Mouse (Mus musculus): ENCODE measurements around the gene Irf1.
"Not testable (repeated sequence)": the region's sequence is repeated elsewhere in the genome, so short reads cannot be mapped to it uniquely, and the experiment has no call there.

Gene Irf1

GRCm38 (mm10) chr11:53769760-53770124, at the start of gene Irf1:
TSS of gene Irf1 (plus strand) at chr11:53770014.
- peak; percentile 93 to 97 for DNase-seq (ENCODE audit: low read depth in 1 of 2, low spot score in 2 of 2)

- DNase-seq (ENCODE audit: low read depth in 1 of 2, low spot score in 2 of 2): no peak
These were observed 49.1 kb upstream of the Irf1 start, which contains the start of gene Il5 for GRCm38 (mm10) chr11:53720715-53721114. TSS of gene Il5 (plus strand) at chr11:53720794.

- no peak for DNase-seq (ENCODE audit: low read depth in 1 of 2, low spot score in 2 of 2)
These were observed 38.4 kb upstream of the Irf1 start for GRCm38 (mm10) chr11:53731457-53731856.

- no peak for DNase-seq (ENCODE audit: low read depth in 1 of 2, low spot score in 2 of 2)
These were observed 37.6 kb upstream of the Irf1 start for GRCm38 (mm10) chr11:53732244-53732643.

- DNase-seq (ENCODE audit: low read depth in 1 of 2, low spot score in 2 of 2): no peak
These were observed 36.0 kb upstream of the Irf1 start for GRCm38 (mm10) chr11:53733824-53734223.

GRCm38 (mm10) chr11:53734431-53734830, 35.4 kb upstream of the Irf1 start:
- no peak for DNase-seq (ENCODE audit: low read depth in 1 of 2, low spot score in 2 of 2)

DNA sequence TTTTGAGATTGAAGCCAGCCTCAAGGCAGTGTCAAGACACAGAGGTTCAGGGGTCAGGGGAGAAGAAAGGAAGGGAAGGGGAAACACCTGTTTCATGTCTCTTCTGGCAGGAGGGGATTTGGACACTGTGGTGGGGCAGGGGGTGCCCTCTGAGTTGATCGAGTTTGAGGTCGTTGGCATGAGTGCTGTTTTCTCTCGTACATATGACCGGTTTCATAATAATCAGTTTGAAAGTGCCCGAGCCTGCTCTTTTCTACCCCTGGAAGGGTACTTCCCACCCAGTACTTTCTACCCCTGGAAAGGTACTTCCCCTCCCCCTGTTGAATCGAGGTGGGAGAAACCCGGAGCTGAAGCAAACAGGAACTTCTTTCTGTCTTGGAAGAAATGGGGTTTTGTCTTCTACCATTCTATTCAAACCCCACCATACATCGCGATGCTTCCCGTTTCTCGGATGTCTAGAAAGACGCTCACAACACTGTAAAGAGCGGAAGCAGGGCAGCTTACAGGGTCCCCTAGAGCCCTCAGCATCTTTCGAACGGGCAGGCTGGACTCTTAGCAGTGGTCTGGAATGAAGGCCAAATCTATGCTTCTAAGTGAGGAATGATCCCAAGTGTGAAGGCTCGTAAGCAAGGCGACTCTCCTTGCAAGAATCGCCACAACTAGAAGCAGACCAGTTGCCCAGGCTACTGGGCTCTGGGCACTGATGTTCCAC, 34.7 kb upstream of the Irf1 start:
- DNase-seq (ENCODE audit: low read depth in 1 of 2, low spot score in 2 of 2): no peak

- DNase-seq (ENCODE audit: low read depth in 1 of 2, low spot score in 2 of 2): peak in 1 of 2 experiments; percentile 49
These were observed 34.0 kb upstream of the Irf1 start for GRCm38 (mm10) chr11:53735682-53736245.

GRCm38 (mm10) chr11:53736771-53737572, 32.8 kb upstream of the Irf1 start:
- peak in 1 of 2 experiments; percentile 57 for DNase-seq (ENCODE audit: low read depth in 1 of 2, low spot score in 2 of 2)

- DNase-seq (ENCODE audit: low read depth in 1 of 2, low spot score in 2 of 2): peak in 1 of 2 experiments; percentile 48
These were observed 32.3 kb upstream of the Irf1 start for GRCm38 (mm10) chr11:53737573-53737946.

- no peak for DNase-seq (ENCODE audit: low read depth in 1 of 2, low spot score in 2 of 2)
These were observed 27.5 kb upstream of the Irf1 start for GRCm38 (mm10) chr11:53742353-53742752.

GRCm38 (mm10) chr11:53745260-53745659, 24.6 kb upstream of the Irf1 start:
- DNase-seq (ENCODE audit: low read depth in 1 of 2, low spot score in 2 of 2): no peak

DNA sequence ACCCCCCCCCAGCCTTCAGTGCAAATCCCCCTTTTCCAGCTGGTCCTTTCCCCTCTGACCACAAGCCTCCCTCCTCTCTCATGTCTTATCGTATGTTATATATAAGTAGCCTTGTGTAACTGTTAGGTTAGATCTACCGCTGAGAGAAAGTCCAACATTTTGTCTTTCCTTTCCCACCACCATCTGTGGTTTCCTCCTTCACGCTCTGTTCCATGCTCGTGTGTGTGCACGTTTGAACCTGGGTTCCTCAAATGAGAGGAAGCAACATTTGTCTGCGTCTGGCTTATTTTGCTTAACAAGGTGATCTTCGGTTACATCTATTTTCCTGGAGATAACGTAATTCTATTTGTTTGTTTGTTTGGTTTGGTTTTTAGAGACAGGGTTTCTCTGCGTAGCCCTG, 21.8 kb upstream of the Irf1 start:
- DNase-seq (ENCODE audit: low read depth in 1 of 2, low spot score in 2 of 2): no peak

DNA sequence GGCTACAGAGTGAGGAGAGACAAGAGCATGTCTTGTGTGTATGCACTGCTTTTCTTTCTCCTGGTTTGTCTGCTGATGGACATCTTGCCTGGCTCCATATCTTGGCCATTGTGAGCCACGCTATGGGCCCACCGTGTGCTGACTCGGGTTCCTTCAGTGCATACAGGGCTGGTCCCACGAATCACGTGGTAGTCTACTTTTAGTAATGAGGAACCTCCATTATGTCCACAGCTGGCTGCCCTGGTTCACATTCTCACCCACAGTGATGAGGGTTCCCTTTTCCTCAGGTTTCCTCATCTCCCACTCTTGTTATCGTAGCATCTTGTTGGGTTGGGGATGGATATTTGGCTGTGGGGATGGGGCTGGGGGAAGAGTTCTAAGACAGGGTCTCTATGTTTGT, 21.2 kb upstream of the Irf1 start:
- peak in 1 of 2 experiments; percentile 27 for DNase-seq (ENCODE audit: low read depth in 1 of 2, low spot score in 2 of 2)

DNA sequence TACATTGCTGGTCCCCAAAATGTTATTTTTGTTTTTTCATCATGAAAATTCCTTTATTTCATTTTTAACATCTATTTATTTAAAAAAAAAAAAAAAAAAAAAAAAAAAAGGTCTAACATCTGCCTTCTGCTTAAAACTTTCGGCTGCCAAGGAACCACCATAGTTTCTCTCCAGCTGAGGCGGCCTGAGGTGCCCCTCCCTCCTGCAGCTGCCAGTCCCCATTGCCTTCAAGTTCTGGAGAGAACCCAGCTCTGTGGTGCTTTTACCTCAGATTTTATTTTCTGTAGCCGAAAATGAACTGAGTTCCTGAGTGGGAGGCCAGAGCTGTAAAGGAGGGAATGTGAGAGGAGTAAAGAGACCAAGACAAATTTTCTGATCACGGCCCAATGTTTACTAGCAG, 20.5 kb upstream of the Irf1 start:
- no peak for DNase-seq (ENCODE audit: low read depth in 1 of 2, low spot score in 2 of 2)

DNA sequence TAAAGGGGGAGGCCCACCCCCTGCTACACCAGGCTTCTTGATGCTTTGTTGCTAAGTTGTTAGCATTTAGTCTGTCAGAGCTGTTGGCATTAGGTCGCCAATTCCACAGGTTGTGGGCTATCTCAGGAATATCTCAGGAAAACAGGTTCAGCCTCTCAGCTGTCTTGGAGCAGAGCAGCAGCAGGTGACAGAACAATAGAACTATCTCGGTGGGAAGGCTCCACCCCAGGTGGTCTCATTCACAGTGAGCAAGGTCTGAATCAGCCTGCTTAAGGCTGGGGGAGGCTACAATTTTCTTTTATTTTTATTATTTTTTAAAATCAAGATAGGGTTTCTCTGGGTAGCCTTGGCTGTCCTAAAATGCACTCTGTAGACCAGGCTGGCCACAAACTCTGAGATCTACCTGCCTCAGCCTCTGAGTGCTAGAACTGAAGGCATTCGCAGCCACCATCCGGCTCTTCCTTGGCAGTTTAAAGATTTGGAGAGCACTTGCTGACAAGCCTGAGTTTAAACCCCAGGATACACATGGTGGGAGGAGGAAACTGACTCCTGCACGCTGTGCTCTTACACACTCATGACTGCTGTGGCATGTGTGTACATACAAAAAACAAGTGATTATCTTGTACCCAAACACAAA, 20.0 kb upstream of the Irf1 start:
- no peak for DNase-seq (ENCODE audit: low read depth in 1 of 2, low spot score in 2 of 2)

DNA sequence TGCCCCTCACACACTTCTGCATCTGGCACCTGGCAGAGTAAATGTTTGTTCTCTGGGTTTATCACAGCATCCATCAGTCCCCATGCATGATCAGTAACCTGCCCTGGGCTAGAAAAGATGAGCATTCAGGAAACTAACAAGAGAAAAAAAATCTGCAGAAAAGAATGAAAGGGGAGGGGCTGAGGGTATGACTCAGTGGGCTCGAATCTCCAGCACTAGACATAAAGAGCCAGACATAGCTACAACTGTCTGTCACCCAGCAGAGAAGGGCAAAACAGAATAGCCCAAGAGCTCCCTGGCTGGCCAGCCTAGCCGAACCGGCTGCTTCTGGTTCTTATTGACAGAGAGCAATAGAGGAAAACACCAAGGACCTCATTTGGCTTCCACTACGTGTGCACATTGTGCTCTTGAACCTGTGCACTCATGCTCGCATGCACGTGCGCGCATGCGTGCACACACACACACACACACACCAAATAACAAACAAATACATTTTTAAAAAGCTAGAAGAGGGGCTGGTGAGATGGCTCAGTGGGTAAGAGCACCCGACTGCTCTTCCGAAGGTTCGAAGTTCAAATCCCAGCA, 14.7 kb upstream of the Irf1 start:
- no peak for DNase-seq (ENCODE audit: low read depth in 1 of 2, low spot score in 2 of 2)

GRCm38 (mm10) chr11:53757612-53758011, 12.2 kb upstream of the Irf1 start:
- no peak for DNase-seq (ENCODE audit: low read depth in 1 of 2, low spot score in 2 of 2)

GRCm38 (mm10) chr11:53758033-53758432, 11.8 kb upstream of the Irf1 start:
- not testable (repeated sequence) for DNase-seq (ENCODE audit: low read depth in 1 of 2, low spot score in 2 of 2)

DNA sequence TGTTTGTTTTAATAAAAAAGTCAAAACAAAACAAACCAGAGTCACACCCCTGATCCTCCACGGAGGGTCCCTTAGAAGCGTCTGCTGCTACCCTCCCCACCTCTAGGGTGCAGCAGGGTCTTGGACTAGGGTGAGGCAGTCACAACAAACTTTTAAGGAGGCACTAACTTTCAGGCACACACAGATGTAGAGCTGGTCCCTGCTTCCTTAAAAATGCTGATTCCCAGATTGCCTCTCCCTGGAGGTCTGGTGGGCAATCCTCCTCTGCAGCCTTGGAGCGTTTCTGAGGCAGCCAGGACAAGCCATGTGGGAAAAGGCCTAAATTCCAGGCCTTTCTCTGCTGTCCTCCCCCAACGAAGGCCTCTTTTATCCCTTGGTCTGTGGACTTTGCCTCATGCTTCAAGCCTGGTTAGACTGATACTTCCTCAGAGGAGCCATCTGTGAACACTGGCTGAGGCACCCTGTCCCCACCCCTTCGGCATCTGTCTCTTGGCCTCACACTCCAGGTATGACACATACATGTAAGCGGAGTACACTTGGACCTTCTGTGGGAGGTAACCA, 10.9 kb upstream of the Irf1 start:
- no peak for DNase-seq (ENCODE audit: low read depth in 1 of 2, low spot score in 2 of 2)
